Mouse (Mus musculus) forebrain, embryonic 16.5 days (tissue): ENCODE measurements around the gene Bcap31. TPM values are rescaled to one million over a fixed set of nuclear protein-coding genes. Genes with fewer than 3 reads are reported as not detected.
A peak's percentile ranks its signal among the peaks of the same experiment; 100 is the strongest.
"Not testable (repeated sequence)": the region's sequence is repeated elsewhere in the genome, so short reads cannot be mapped to it uniquely, and the experiment has no call there.

Experiments used
- ATAC-seq: fragments of 200-750 bp; cut with Nextera tagmentation; 2 replicates; pipeline ENCODE4 v1.8.0; 2017; ENCODE audit warnings: mild to moderate bottlenecking, moderate library complexity
- H3K27ac ChIP-seq: fragments of 300-500 bp; sonication (generic); 2 replicates; pipeline ENCODE4 v1.5.1; 2014; ENCODE audit warnings: low read length, control low read depth
- H3K27me3 ChIP-seq: fragments of 300-500 bp; sonication (generic); replicated peaks from 2 replicates; pipeline ENCODE4 v1.6.1; 2014; ENCODE audit warnings: low read length; ENCODE audit not compliant: control insufficient read depth, insufficient read depth
- H3K36me3 ChIP-seq: fragments of 300-500 bp; sonication (generic); 2 replicates; pipeline ENCODE4 v1.6.1; 2014; ENCODE audit not compliant: control insufficient read depth, insufficient read depth
- H3K4me1 ChIP-seq: fragments of 300-500 bp; sonication (generic); replicated peaks from 2 replicates; pipeline ENCODE4 v1.6.1; 2014; ENCODE audit warnings: low read length; ENCODE audit not compliant: control insufficient read depth, insufficient read depth
- H3K4me2 ChIP-seq: fragments of 300-500 bp; sonication (generic); 2 replicates; pipeline ENCODE4 v1.6.1; 2014; ENCODE audit warnings: mild to moderate bottlenecking, low read length, control low read depth
- H3K4me3 ChIP-seq: fragments of 300-500 bp; sonication (generic); replicated peaks from 2 replicates; pipeline ENCODE4 v1.5.1; 2014; ENCODE audit warnings: mild to moderate bottlenecking, low read length, control low read depth
- H3K9ac ChIP-seq: fragments of 300-500 bp; sonication (generic); replicated peaks from 2 replicates; pipeline ENCODE4 v1.6.1; 2014; ENCODE audit warnings: low read depth, low read length, control low read depth
- H3K9me3 ChIP-seq: fragments of 300-500 bp; sonication (generic); 2 replicates; pipeline ENCODE4 v1.6.1; 2016; ENCODE audit warnings: low read length; ENCODE audit not compliant: control insufficient read depth
- WGBS: fragments of 180-500 bp; shearing (Covaris S2); extraction: QIAGEN DNeasy Blood & Tissue Kit; methylation state at CpG from one replicate; pipeline ENCODE4 v1.1.7; 2014; 5-methylcytosine and 5-hydroxymethylcytosine counted together
- polyA plus RNA-seq: library from polyadenylated mRNA; unstranded; fragments of >200 nt; fragmentation: Nextera tagmentation; extraction: Ambion mirVana; gene quantifications from 2 replicates; pipeline ENCODE4 v1.2.1, GENCODE M21; 2015

Gene Bcap31
- polyA plus RNA-seq, result 109 and 111 TPM in 2 replicates

GRCm38 (mm10) chrX:73716109-73716661 is at the start of gene Bcap31, which contains the start of gene Abcd1:
Gene Bcap31, minus strand, starts transcription at chrX:73716175.
Gene Abcd1, plus strand, starts transcription at chrX:73716597.
- no peaks in the 10 kb centered on the region for H3K27me3 ChIP-seq
- peak within 1 kb of the TSS; percentile 53 for H3K4me2 ChIP-seq
- peak within 1 kb of the TSS; percentile 76 for H3K27ac ChIP-seq
- H3K4me1 ChIP-seq, result peaks cover 27% of the 10 kb centered on the region
- peak; percentile 92 for ATAC-seq
- H3K4me3 ChIP-seq, result peak within 1 kb of the TSS; percentile 58
- H3K9ac ChIP-seq, result peak within 1 kb of the TSS; percentile 58
- no peaks in the 10 kb centered on the region for H3K36me3 ChIP-seq
- WGBS, result 22% methylated on average over 45 of the region's 45 CpGs
- no peaks in the 10 kb centered on the region for H3K9me3 ChIP-seq

GRCm38 (mm10) chrX:73765311-73765710 is 49.3 kb upstream of the Bcap31 start:
- H3K4me2 ChIP-seq, result no peak overlapping the region
- H3K27me3 ChIP-seq, result no peaks in the 10 kb centered on the region
- no peak for ATAC-seq
- 63% methylated on average over 1 of the region's 1 CpGs for WGBS
- H3K36me3 ChIP-seq, result no peaks in the 10 kb centered on the region
- H3K4me3 ChIP-seq, result no peak overlapping the region
- H3K9ac ChIP-seq, result no peak overlapping the region
- no peak overlapping the region for H3K27ac ChIP-seq
- H3K9me3 ChIP-seq, result no peaks in the 10 kb centered on the region
- H3K4me1 ChIP-seq, result no peaks in the 10 kb centered on the region

GRCm38 (mm10) chrX:73758611-73759290 is 42.8 kb upstream of the Bcap31 start:
- ATAC-seq, result no peak
- Histone ChIP-seq H3K4me1 (no peaks in the 10 kb centered on the region), H3K4me3 (no peak overlapping the region), H3K9ac (no peak overlapping the region), H3K4me2 (no peak overlapping the region), H3K27ac (no peak overlapping the region), H3K27me3 (no peaks in the 10 kb centered on the region), H3K9me3 (no peaks in the 10 kb centered on the region), H3K36me3 (no peaks in the 10 kb centered on the region)
- WGBS, result 74% methylated on average over 13 of the region's 13 CpGs

GRCm38 (mm10) chrX:73756334-73757140 is 40.6 kb upstream of the Bcap31 start, which contains the start of gene Plxnb3:
Gene Plxnb3, plus strand, starts transcription at chrX:73757090.
- Histone ChIP-seq H3K36me3 (no peaks in the 10 kb centered on the region), H3K9ac (no peak within 1 kb of the TSS), H3K4me1 (no peaks in the 10 kb centered on the region), H3K27ac (no peak within 1 kb of the TSS), H3K27me3 (no peaks in the 10 kb centered on the region), H3K4me3 (no peak within 1 kb of the TSS), H3K9me3 (no peaks in the 10 kb centered on the region), H3K4me2 (no peak within 1 kb of the TSS)
- 64% methylated on average over 4 of the region's 5 CpGs for WGBS
- no peak for ATAC-seq

GRCm38 (mm10) chrX:73748977-73749376 is 33.0 kb upstream of the Bcap31 start:
- Histone ChIP-seq H3K27me3 (no peaks in the 10 kb centered on the region), H3K4me3 (no peak overlapping the region), H3K27ac (no peak overlapping the region), H3K4me2 (no peak overlapping the region), H3K9ac (no peak overlapping the region), H3K36me3 (no peaks in the 10 kb centered on the region), H3K4me1 (no peaks in the 10 kb centered on the region), H3K9me3 (no peaks in the 10 kb centered on the region)
- WGBS, result 80% methylated on average over 1 of the region's 1 CpGs
- no peak for ATAC-seq

- 84% methylated on average over 1 of the region's 1 CpGs for WGBS
Measured at GRCm38 (mm10) chrX:73744774-73745481, 29.0 kb upstream of the Bcap31 start.

GRCm38 (mm10) chrX:73739841-73740240 is 23.9 kb upstream of the Bcap31 start:
- H3K36me3 ChIP-seq, H3K4me1 ChIP-seq, H3K9ac ChIP-seq, H3K27me3 ChIP-seq, H3K9me3 ChIP-seq, H3K4me2 ChIP-seq, H3K27ac ChIP-seq, H3K4me3 ChIP-seq, ATAC-seq: not testable (repeated sequence)
- 94% methylated on average over 7 of the region's 7 CpGs for WGBS

More at GRCm38 (mm10) chrX:73744774-73745481, 29.0 kb upstream of the Bcap31 start:
- no peak overlapping the region for H3K4me3 ChIP-seq
- H3K4me1 ChIP-seq, result no peaks in the 10 kb centered on the region
- no peak overlapping the region for H3K4me2 ChIP-seq
- no peak overlapping the region for H3K9ac ChIP-seq
- H3K9me3 ChIP-seq, result no peaks in the 10 kb centered on the region
- H3K36me3 ChIP-seq, result no peaks in the 10 kb centered on the region
- H3K27me3 ChIP-seq, result no peaks in the 10 kb centered on the region
- no peak overlapping the region for H3K27ac ChIP-seq
- ATAC-seq, result no peak

- no peak overlapping the region for H3K4me2 ChIP-seq
- H3K9ac ChIP-seq, result no peak overlapping the region
- no peak overlapping the region for H3K27ac ChIP-seq
- no peaks in the 10 kb centered on the region for H3K9me3 ChIP-seq
- no peaks in the 10 kb centered on the region for H3K27me3 ChIP-seq
- 72% methylated on average over 5 of the region's 5 CpGs for WGBS
- no peak overlapping the region for H3K4me3 ChIP-seq
- H3K4me1 ChIP-seq, result no peaks in the 10 kb centered on the region
- no peaks in the 10 kb centered on the region for H3K36me3 ChIP-seq
- no peak for ATAC-seq
Measured at GRCm38 (mm10) chrX:73739151-73739550, 23.2 kb upstream of the Bcap31 start.

- Histone ChIP-seq H3K27me3 (no peaks in the 10 kb centered on the region), H3K27ac (no peak overlapping the region), H3K9ac (no peak overlapping the region), H3K4me3 (no peak overlapping the region), H3K4me1 (no peaks in the 10 kb centered on the region), H3K36me3 (no peaks in the 10 kb centered on the region), H3K4me2 (no peak overlapping the region), H3K9me3 (no peaks in the 10 kb centered on the region)
- WGBS, result 75% methylated on average over 1 of the region's 1 CpGs
- no peak for ATAC-seq
Measured at GRCm38 (mm10) chrX:73738155-73738554, 22.2 kb upstream of the Bcap31 start.
